Mouse (Mus musculus): ENCODE results near the gene Sel1l3. TPM values are rescaled to one million over a fixed set of nuclear protein-coding genes. Genes with fewer than 3 reads are reported as not detected.

Sel1l3 gene
- polyA plus RNA-seq, 1 experiment from 2014 or later: 7.3 TPM

- Histone ChIP-seq H3K9ac (replicated peaks; ENCODE audit: low read depth, low read length) (no peak overlapping the region), H3K27me3 (ENCODE audit: control insufficient read depth, insufficient read depth, low read length) (no peaks in the 10 kb centered on the region), H3K9me3 (ENCODE audit: control insufficient read depth, low read depth, low read length) (no peaks in the 10 kb centered on the region), H3K4me2 (replicated peaks; ENCODE audit: low read depth, low read length) (no peak overlapping the region), H3K4me3 (ENCODE audit: low read depth, low read length) (no peak overlapping the region), H3K27ac (ENCODE audit: low read length) (no peak overlapping the region), H3K4me1 (ENCODE audit: control insufficient read depth, insufficient read depth, low read length) (no peaks in the 10 kb centered on the region), H3K36me3 (ENCODE audit: control insufficient read depth, insufficient read depth, low read length) (no peaks in the 10 kb centered on the region)
- no peak for ATAC-seq (ENCODE audit: insufficient number of reproducible peaks, insufficient read depth, low FRiP score, low read depth)
- WGBS: 83% methylated on average over 3 of the region's 3 CpGs
These were observed 38.5 kb downstream of the Sel1l3 start for GRCm38 (mm10) chr5:53175195-53175594.

GRCm38 (mm10) chr5:53174461-53174860 lies 39.3 kb downstream of the Sel1l3 start:
- Histone ChIP-seq H3K27me3 (ENCODE audit: control insufficient read depth, insufficient read depth, low read length) (no peaks in the 10 kb centered on the region), H3K9ac (replicated peaks; ENCODE audit: low read depth, low read length) (no peak overlapping the region), H3K9me3 (ENCODE audit: control insufficient read depth, low read depth, low read length) (no peaks in the 10 kb centered on the region), H3K36me3 (ENCODE audit: control insufficient read depth, insufficient read depth, low read length) (no peaks in the 10 kb centered on the region), H3K27ac (ENCODE audit: low read length) (no peak overlapping the region), H3K4me2 (replicated peaks; ENCODE audit: low read depth, low read length) (no peak overlapping the region), H3K4me1 (ENCODE audit: control insufficient read depth, insufficient read depth, low read length) (no peaks in the 10 kb centered on the region), H3K4me3 (ENCODE audit: low read depth, low read length) (no peak overlapping the region)
- WGBS: 80% methylated on average over 12 of the region's 12 CpGs
- no peak for ATAC-seq (ENCODE audit: insufficient number of reproducible peaks, insufficient read depth, low FRiP score, low read depth)

- no peak for ATAC-seq (ENCODE audit: insufficient number of reproducible peaks, insufficient read depth, low FRiP score, low read depth)
These were observed 40.8 kb downstream of the Sel1l3 start for GRCm38 (mm10) chr5:53172908-53173307.

GRCm38 (mm10) chr5:53172256-53172636 lies 41.5 kb downstream of the Sel1l3 start:
- Histone ChIP-seq H3K27ac (ENCODE audit: low read length) (no peak overlapping the region), H3K9me3 (ENCODE audit: control insufficient read depth, low read depth, low read length) (no peaks in the 10 kb centered on the region), H3K9ac (replicated peaks; ENCODE audit: low read depth, low read length) (no peak overlapping the region), H3K4me1 (ENCODE audit: control insufficient read depth, insufficient read depth, low read length) (no peaks in the 10 kb centered on the region), H3K4me3 (ENCODE audit: low read depth, low read length) (no peak overlapping the region), H3K4me2 (replicated peaks; ENCODE audit: low read depth, low read length) (no peak overlapping the region), H3K36me3 (ENCODE audit: control insufficient read depth, insufficient read depth, low read length) (no peaks in the 10 kb centered on the region), H3K27me3 (ENCODE audit: control insufficient read depth, insufficient read depth, low read length) (no peaks in the 10 kb centered on the region)
- ATAC-seq (ENCODE audit: insufficient number of reproducible peaks, insufficient read depth, low FRiP score, low read depth): no peak
- WGBS: 75% methylated on average over 10 of the region's 10 CpGs

More at GRCm38 (mm10) chr5:53172908-53173307, 40.8 kb downstream of the Sel1l3 start:
- Histone ChIP-seq H3K36me3 (ENCODE audit: control insufficient read depth, insufficient read depth, low read length) (no peaks in the 10 kb centered on the region), H3K4me2 (replicated peaks; ENCODE audit: low read depth, low read length) (no peak overlapping the region), H3K9ac (replicated peaks; ENCODE audit: low read depth, low read length) (no peak overlapping the region), H3K9me3 (ENCODE audit: control insufficient read depth, low read depth, low read length) (no peaks in the 10 kb centered on the region), H3K27ac (ENCODE audit: low read length) (no peak overlapping the region), H3K27me3 (ENCODE audit: control insufficient read depth, insufficient read depth, low read length) (no peaks in the 10 kb centered on the region), H3K4me3 (ENCODE audit: low read depth, low read length) (no peak overlapping the region), H3K4me1 (ENCODE audit: control insufficient read depth, insufficient read depth, low read length) (no peaks in the 10 kb centered on the region)
- WGBS: 83% methylated on average over 7 of the region's 7 CpGs

DNA sequence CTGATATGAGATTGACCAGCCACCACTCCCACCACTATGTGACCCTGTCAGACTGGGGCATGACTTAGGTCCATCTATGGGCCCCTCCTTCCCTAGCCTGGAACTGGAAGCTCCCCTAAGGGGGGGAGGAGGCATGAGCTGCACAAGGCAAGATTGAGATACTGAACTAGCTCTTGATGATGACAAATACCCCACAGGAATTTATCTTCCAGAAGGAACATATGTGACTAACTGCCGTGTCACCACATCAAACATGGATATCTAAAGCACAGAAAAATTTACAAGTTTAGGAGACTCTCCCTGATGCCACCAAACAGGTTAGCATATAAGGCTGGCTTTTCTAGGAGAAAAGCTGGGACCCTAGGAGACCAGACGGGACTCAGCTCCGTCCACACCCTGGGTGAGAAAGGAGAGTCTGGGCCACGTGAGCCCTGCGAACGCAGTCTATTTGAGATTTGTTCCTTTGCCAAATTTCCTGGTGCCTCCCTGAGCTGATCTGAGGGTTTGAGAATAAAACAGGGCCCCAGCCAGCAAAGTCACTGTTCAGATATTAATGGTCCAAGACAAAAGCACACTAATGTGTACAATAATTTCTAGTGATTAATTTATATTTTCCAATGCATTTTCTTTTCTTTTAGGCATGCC lies 42.0 kb downstream of the Sel1l3 start:
- Histone ChIP-seq H3K4me2 (replicated peaks; ENCODE audit: low read depth, low read length) (no peak overlapping the region), H3K36me3 (ENCODE audit: control insufficient read depth, insufficient read depth, low read length) (no peaks in the 10 kb centered on the region), H3K9me3 (ENCODE audit: control insufficient read depth, low read depth, low read length) (no peaks in the 10 kb centered on the region), H3K27ac (ENCODE audit: low read length) (no peak overlapping the region), H3K27me3 (ENCODE audit: control insufficient read depth, insufficient read depth, low read length) (no peaks in the 10 kb centered on the region), H3K9ac (replicated peaks; ENCODE audit: low read depth, low read length) (no peak overlapping the region), H3K4me1 (ENCODE audit: control insufficient read depth, insufficient read depth, low read length) (no peaks in the 10 kb centered on the region), H3K4me3 (ENCODE audit: low read depth, low read length) (no peak overlapping the region)
- ATAC-seq (ENCODE audit: insufficient number of reproducible peaks, insufficient read depth, low FRiP score, low read depth): no peak
- 89% methylated on average over 6 of the region's 6 CpGs for WGBS

- no peaks in the 10 kb centered on the region for H3K36me3 ChIP-seq (ENCODE audit: control insufficient read depth, insufficient read depth, low read length)
- H3K9me3 ChIP-seq (ENCODE audit: control insufficient read depth, low read depth, low read length): no peaks in the 10 kb centered on the region
- no peak overlapping the region for H3K4me3 ChIP-seq (ENCODE audit: low read depth, low read length)
- WGBS: 89% methylated on average over 4 of the region's 4 CpGs
- H3K4me1 ChIP-seq (ENCODE audit: control insufficient read depth, insufficient read depth, low read length): no peaks in the 10 kb centered on the region
- H3K27ac ChIP-seq (ENCODE audit: low read length): no peak overlapping the region
- no peak overlapping the region for H3K9ac ChIP-seq (replicated peaks; ENCODE audit: low read depth, low read length)
- H3K27me3 ChIP-seq (ENCODE audit: control insufficient read depth, insufficient read depth, low read length): no peaks in the 10 kb centered on the region
- H3K4me2 ChIP-seq (replicated peaks; ENCODE audit: low read depth, low read length): no peak overlapping the region
- no peak for ATAC-seq (ENCODE audit: insufficient number of reproducible peaks, insufficient read depth, low FRiP score, low read depth)
These were observed 46.2 kb downstream of the Sel1l3 start for GRCm38 (mm10) chr5:53167564-53167963.

DNA sequence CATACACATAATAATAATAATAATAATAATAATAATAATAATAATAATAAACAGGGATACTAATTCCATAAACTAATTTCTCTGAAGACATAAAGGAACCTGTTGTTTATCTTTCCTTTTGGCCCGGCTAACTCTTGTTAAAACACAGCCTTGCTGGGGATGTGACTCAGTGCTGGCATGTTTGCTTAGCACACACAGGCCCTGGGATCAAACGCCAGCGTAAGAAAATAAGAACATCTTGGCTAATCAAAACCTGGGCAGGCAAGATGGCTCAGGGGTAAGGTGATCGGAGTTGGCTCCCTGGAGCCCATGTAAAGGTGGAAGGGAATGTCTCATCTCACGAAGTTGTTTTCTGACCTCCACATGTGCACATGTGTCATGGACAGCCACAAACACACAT lies 48.1 kb downstream of the Sel1l3 start:
- H3K27ac ChIP-seq (ENCODE audit: low read length): no peak overlapping the region
- WGBS: 65% methylated on average over 5 of the region's 5 CpGs
- no peaks in the 10 kb centered on the region for H3K36me3 ChIP-seq (ENCODE audit: control insufficient read depth, insufficient read depth, low read length)
- H3K4me3 ChIP-seq (ENCODE audit: low read depth, low read length): no peak overlapping the region
- H3K9ac ChIP-seq (replicated peaks; ENCODE audit: low read depth, low read length): no peak overlapping the region
- no peak overlapping the region for H3K4me2 ChIP-seq (replicated peaks; ENCODE audit: low read depth, low read length)
- H3K27me3 ChIP-seq (ENCODE audit: control insufficient read depth, insufficient read depth, low read length): no peaks in the 10 kb centered on the region
- H3K9me3 ChIP-seq (ENCODE audit: control insufficient read depth, low read depth, low read length): no peaks in the 10 kb centered on the region
- ATAC-seq (ENCODE audit: insufficient number of reproducible peaks, insufficient read depth, low FRiP score, low read depth): no peak
- no peaks in the 10 kb centered on the region for H3K4me1 ChIP-seq (ENCODE audit: control insufficient read depth, insufficient read depth, low read length)

DNA sequence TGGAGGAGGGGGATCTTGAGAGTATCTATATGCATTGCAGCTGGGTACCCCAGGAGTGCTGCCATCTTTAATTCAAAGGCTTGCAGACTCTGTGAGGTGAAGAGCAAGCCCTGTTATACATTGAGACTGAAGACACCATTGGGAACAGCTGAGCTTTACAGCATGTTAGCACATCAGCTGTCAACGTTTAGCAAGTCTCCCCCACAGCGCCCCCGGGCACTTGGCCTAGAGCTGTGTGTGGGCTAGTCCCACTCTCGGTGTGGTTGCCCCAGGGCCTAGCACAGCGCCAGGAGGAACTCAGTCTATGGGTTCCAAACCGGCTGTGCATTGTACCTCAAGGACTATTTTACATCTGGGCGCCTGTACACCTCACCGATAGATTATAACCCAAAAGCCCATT lies 51.3 kb downstream of the Sel1l3 start:
- Histone ChIP-seq H3K27ac (ENCODE audit: low read length) (no peak overlapping the region), H3K27me3 (ENCODE audit: control insufficient read depth, insufficient read depth, low read length) (no peaks in the 10 kb centered on the region), H3K36me3 (ENCODE audit: control insufficient read depth, insufficient read depth, low read length) (no peaks in the 10 kb centered on the region), H3K4me1 (ENCODE audit: control insufficient read depth, insufficient read depth, low read length) (no peaks in the 10 kb centered on the region), H3K9me3 (ENCODE audit: control insufficient read depth, low read depth, low read length) (no peaks in the 10 kb centered on the region), H3K9ac (replicated peaks; ENCODE audit: low read depth, low read length) (no peak overlapping the region), H3K4me2 (replicated peaks; ENCODE audit: low read depth, low read length) (no peak overlapping the region), H3K4me3 (ENCODE audit: low read depth, low read length) (no peak overlapping the region)
- no peak for ATAC-seq (ENCODE audit: insufficient number of reproducible peaks, insufficient read depth, low FRiP score, low read depth)
- 89% methylated on average over 8 of the region's 8 CpGs for WGBS

- WGBS: 92% methylated on average over 8 of the region's 8 CpGs
- H3K9ac ChIP-seq (replicated peaks; ENCODE audit: low read depth, low read length): no peak overlapping the region
These were observed 52.1 kb downstream of the Sel1l3 start for GRCm38 (mm10) chr5:53161506-53162186.

More at GRCm38 (mm10) chr5:53161506-53162186, 52.1 kb downstream of the Sel1l3 start:
- ATAC-seq (ENCODE audit: insufficient number of reproducible peaks, insufficient read depth, low FRiP score, low read depth): no peak
- Histone ChIP-seq H3K4me1 (ENCODE audit: control insufficient read depth, insufficient read depth, low read length) (no peaks in the 10 kb centered on the region), H3K4me2 (replicated peaks; ENCODE audit: low read depth, low read length) (no peak overlapping the region), H3K9me3 (ENCODE audit: control insufficient read depth, low read depth, low read length) (no peaks in the 10 kb centered on the region), H3K4me3 (ENCODE audit: low read depth, low read length) (no peak overlapping the region), H3K27me3 (ENCODE audit: control insufficient read depth, insufficient read depth, low read length) (no peaks in the 10 kb centered on the region), H3K27ac (ENCODE audit: low read length) (no peak overlapping the region), H3K36me3 (ENCODE audit: control insufficient read depth, insufficient read depth, low read length) (no peaks in the 10 kb centered on the region)
